Mouse (Mus musculus) myocyte (in vitro differentiated cells): ENCODE data around the gene Sowahb.

Experiments
- MAX ChIP-seq: IDR thresholded peaks from one replicate; pipeline ENCODE4 v1.6.1; 2011; ENCODE audit warnings: low read depth, mild to moderate bottlenecking, control low read depth
- POLR2A ChIP-seq: IDR thresholded peaks from one replicate; pipeline ENCODE4 v1.6.1; 2011; ENCODE audit warnings: low read depth, mild to moderate bottlenecking, control low read depth, moderate library complexity; ENCODE audit not compliant: insufficient read length
- POLR2AphosphoS2 ChIP-seq: IDR thresholded peaks from one replicate; pipeline ENCODE4 v1.6.1; 2011; ENCODE audit warnings: low read depth, control low read depth; ENCODE audit not compliant: insufficient read length
- TCF12 ChIP-seq: IDR thresholded peaks from one replicate; pipeline ENCODE4 v1.6.1; 2011; ENCODE audit warnings: mild to moderate bottlenecking, control low read depth; ENCODE audit not compliant: poor library complexity, insufficient read depth, severe bottlenecking
- USF1 ChIP-seq: IDR thresholded peaks from one replicate; pipeline ENCODE4 v1.6.1; 2011; ENCODE audit warnings: low read depth, mild to moderate bottlenecking, control low read depth, moderate library complexity

DNA sequence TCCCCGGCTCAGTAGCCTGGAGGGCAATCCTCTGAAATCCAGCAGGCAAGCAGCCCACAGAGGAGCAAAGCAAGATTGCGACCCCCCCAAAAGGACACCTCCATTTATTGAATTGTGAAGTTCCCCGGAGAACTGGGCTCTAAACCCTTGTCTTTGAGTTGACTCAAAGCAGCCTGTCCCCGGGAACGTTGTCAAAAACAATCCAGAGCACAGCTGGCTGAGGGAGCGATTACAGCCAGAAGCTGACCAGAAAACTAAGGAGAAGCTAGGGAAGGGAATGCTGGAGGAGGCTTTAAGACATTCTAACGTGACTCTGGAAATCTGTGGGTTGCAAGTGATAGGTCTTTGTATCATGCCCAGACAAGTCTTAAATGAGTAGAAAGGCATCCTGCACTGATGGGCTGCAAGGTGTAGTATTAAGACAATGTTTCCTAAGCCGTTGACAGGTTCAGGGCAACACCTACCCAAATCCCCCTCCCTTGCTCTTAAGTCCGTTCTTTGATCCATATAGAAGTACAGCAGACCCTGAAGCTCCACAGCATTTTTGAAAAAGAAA lies 17.6 kb downstream of the Sowahb start:
- TF ChIP-seq POLR2A (no peak), MAX (no peak), TCF12 (no peak), USF1 (no peak), POLR2AphosphoS2 (no peak)
